Mouse (Mus musculus): ENCODE results near the gene Gm10570. TPM values are rescaled to one million over a fixed set of nuclear protein-coding genes. Genes with fewer than 3 reads are reported as not detected.
A peak's percentile ranks its signal among the peaks of the same experiment; 100 is the strongest.

The Gm10570 gene
- total and polyA plus RNA-seq, 2 experiments from 2014 or later: 1.9 TPM; not detected in 1

- no peaks in the 10 kb centered on the region for H3K4me1 ChIP-seq (ENCODE audit: insufficient read depth, low read length)
- no peaks in the 10 kb centered on the region for H3K9me3 ChIP-seq (ENCODE audit: low read length)
- TF ChIP-seq CTCF (IDR thresholded peaks at IDR 0.05): peak; percentile 91
- no peak overlapping the region for H3K4me3 ChIP-seq (ENCODE audit: low read depth, low read length)
- no peak overlapping the region for H3K27ac ChIP-seq (ENCODE audit: low read depth, low read length)
- no peak; the same call in 1 of the 2 replicates for ATAC-seq (ENCODE audit: low FRiP score)
- peaks cover 28% of the 10 kb centered on the region for H3K36me3 ChIP-seq (ENCODE audit: insufficient read depth, low read length)
- H3K4me2 ChIP-seq (ENCODE audit: low read depth, low read length, poor library complexity, severe bottlenecking): no peak overlapping the region
- DNase-seq (ENCODE audit: low spot score): peak; percentile 72
- H3K9ac ChIP-seq (replicated peaks; ENCODE audit: low read length, poor library complexity, severe bottlenecking): no peak overlapping the region
- no peaks in the 10 kb centered on the region for H3K27me3 ChIP-seq (ENCODE audit: insufficient read depth, low read length)
- WGBS: 22% methylated on average over 4 of the region's 4 CpGs
Measured at GRCm38 (mm10) chr4:130341691-130342090, 33.2 kb upstream of the Gm10570 start.

- no peak for ATAC-seq (ENCODE audit: low FRiP score)
- Histone ChIP-seq H3K27me3 (ENCODE audit: insufficient read depth, low read length) (no peaks in the 10 kb centered on the region), H3K9ac (replicated peaks; ENCODE audit: low read length, poor library complexity, severe bottlenecking) (no peak overlapping the region), H3K4me1 (ENCODE audit: insufficient read depth, low read length) (no peaks in the 10 kb centered on the region), H3K9me3 (ENCODE audit: low read length) (no peaks in the 10 kb centered on the region), H3K27ac (ENCODE audit: low read depth, low read length) (no peak overlapping the region), H3K4me2 (ENCODE audit: low read depth, low read length, poor library complexity, severe bottlenecking) (no peak overlapping the region), H3K4me3 (ENCODE audit: low read depth, low read length) (no peak overlapping the region), H3K36me3 (ENCODE audit: insufficient read depth, low read length) (peaks cover 42% of the 10 kb centered on the region)
- WGBS: 91% methylated on average over 5 of the region's 5 CpGs
- TF ChIP-seq CTCF (IDR thresholded peaks at IDR 0.05): no peak
- DNase-seq (ENCODE audit: low spot score): no peak
Measured at GRCm38 (mm10) chr4:130335867-130336266, 27.4 kb upstream of the Gm10570 start.

GRCm38 (mm10) chr4:130327366-130327765 lies 18.9 kb upstream of the Gm10570 start:
- Histone ChIP-seq H3K27ac (ENCODE audit: low read depth, low read length) (no peak overlapping the region), H3K9ac (replicated peaks; ENCODE audit: low read length, poor library complexity, severe bottlenecking) (no peak overlapping the region), H3K27me3 (ENCODE audit: insufficient read depth, low read length) (no peaks in the 10 kb centered on the region), H3K36me3 (ENCODE audit: insufficient read depth, low read length) (peaks cover 30% of the 10 kb centered on the region), H3K4me1 (ENCODE audit: insufficient read depth, low read length) (no peaks in the 10 kb centered on the region; the same call in 1 of the 2 replicates), H3K9me3 (ENCODE audit: low read length) (no peaks in the 10 kb centered on the region), H3K4me3 (ENCODE audit: low read depth, low read length) (no peak overlapping the region), H3K4me2 (ENCODE audit: low read depth, low read length, poor library complexity, severe bottlenecking) (no peak overlapping the region)
- WGBS: 81% methylated on average over 9 of the region's 9 CpGs
- no peak for TF ChIP-seq CTCF (IDR thresholded peaks at IDR 0.05)
- ATAC-seq (ENCODE audit: low FRiP score) (no peak), DNase-seq (ENCODE audit: low spot score) (no peak)

- H3K36me3 ChIP-seq (ENCODE audit: insufficient read depth, low read length): peaks cover 39% of the 10 kb centered on the region
- no peaks in the 10 kb centered on the region; the same call in 1 of the 2 replicates for H3K4me1 ChIP-seq (ENCODE audit: insufficient read depth, low read length)
- no peak for DNase-seq (ENCODE audit: low spot score)
- no peaks in the 10 kb centered on the region for H3K27me3 ChIP-seq (ENCODE audit: insufficient read depth, low read length)
- H3K9me3 ChIP-seq (ENCODE audit: low read length): no peaks in the 10 kb centered on the region
- H3K27ac ChIP-seq (ENCODE audit: low read depth, low read length): no peak overlapping the region
- no peak for ATAC-seq (ENCODE audit: low FRiP score)
- no peak overlapping the region for H3K9ac ChIP-seq (replicated peaks; ENCODE audit: low read length, poor library complexity, severe bottlenecking)
- H3K4me3 ChIP-seq (ENCODE audit: low read depth, low read length): no peak overlapping the region
- peak; percentile 30 for TF ChIP-seq CTCF (IDR thresholded peaks at IDR 0.05)
- 96% methylated on average over 2 of the region's 2 CpGs for WGBS
- no peak overlapping the region for H3K4me2 ChIP-seq (ENCODE audit: low read depth, low read length, poor library complexity, severe bottlenecking)
Measured at GRCm38 (mm10) chr4:130325446-130325845, 17.0 kb upstream of the Gm10570 start.

- no peaks in the 10 kb centered on the region; the same call in 1 of the 2 replicates for H3K4me1 ChIP-seq (ENCODE audit: insufficient read depth, low read length)
- no peak overlapping the region for H3K9ac ChIP-seq (replicated peaks; ENCODE audit: low read length, poor library complexity, severe bottlenecking)
- no peak overlapping the region for H3K27ac ChIP-seq (ENCODE audit: low read depth, low read length)
- ATAC-seq (ENCODE audit: low FRiP score): no peak
- DNase-seq (ENCODE audit: low spot score): no peak
- no peaks in the 10 kb centered on the region for H3K9me3 ChIP-seq (ENCODE audit: low read length)
- H3K4me2 ChIP-seq (ENCODE audit: low read depth, low read length, poor library complexity, severe bottlenecking): no peak overlapping the region
- peaks cover 36% of the 10 kb centered on the region for H3K36me3 ChIP-seq (ENCODE audit: insufficient read depth, low read length)
- no peak for TF ChIP-seq CTCF (IDR thresholded peaks at IDR 0.05)
- no peak overlapping the region for H3K4me3 ChIP-seq (ENCODE audit: low read depth, low read length)
- WGBS: 75% methylated on average over 5 of the region's 5 CpGs
- H3K27me3 ChIP-seq (ENCODE audit: insufficient read depth, low read length): no peaks in the 10 kb centered on the region
Measured at GRCm38 (mm10) chr4:130323607-130324006, 15.1 kb upstream of the Gm10570 start.

- Histone ChIP-seq H3K9ac (replicated peaks; ENCODE audit: low read length, poor library complexity, severe bottlenecking) (no peak overlapping the region), H3K36me3 (ENCODE audit: insufficient read depth, low read length) (peaks cover 40% of the 10 kb centered on the region), H3K4me3 (ENCODE audit: low read depth, low read length) (no peak overlapping the region), H3K27ac (ENCODE audit: low read depth, low read length) (no peak overlapping the region), H3K9me3 (ENCODE audit: low read length) (no peaks in the 10 kb centered on the region), H3K27me3 (ENCODE audit: insufficient read depth, low read length) (no peaks in the 10 kb centered on the region), H3K4me1 (ENCODE audit: insufficient read depth, low read length) (no peaks in the 10 kb centered on the region; the same call in 1 of the 2 replicates), H3K4me2 (ENCODE audit: low read depth, low read length, poor library complexity, severe bottlenecking) (no peak overlapping the region)
- no peak for TF ChIP-seq CTCF (IDR thresholded peaks at IDR 0.05)
- 85% methylated on average over 1 of the region's 1 CpGs for WGBS
- no peak for DNase-seq (ENCODE audit: low spot score)
- no peak for ATAC-seq (ENCODE audit: low FRiP score)
Measured at GRCm38 (mm10) chr4:130323165-130323564, 14.7 kb upstream of the Gm10570 start.

Measured in midbrain, postnatal 0 days (tissue).